Comparison of ENCODE assay signal across 12 mouse cellular contexts in genomic region chr1:131064202-131064601, GRCm38 (mm10). TPM values are rescaled to one million over a fixed set of nuclear protein-coding genes. Genes with fewer than 3 reads are reported as not detected.
A peak's percentile ranks its signal among the peaks of the same experiment; 100 is the strongest.
DNase-seq lines count a peak whose midpoint lies in the region; ATAC-seq lines count a peak whose summit lies in the region.
"Had no signal": no experiment of that assay in that cellular context is flagged by ENCODE, and none has a peak within 500 bp of the region (broad histone marks: within the 10 kb centered on the region; RNA-seq: fewer than 3 reads in every experiment).

No protein-coding gene starts in this region.

- no peaks in the 10 kb centered on the region for H3K27me3 ChIP-seq in heart, embryonic 15.5 days
- no peaks in the 10 kb centered on the region for H3K27me3 ChIP-seq in heart, embryonic 10.5 days (ENCODE audit: insufficient read depth, poor library complexity, severe bottlenecking)
- no peaks in the 10 kb centered on the region for H3K27me3 ChIP-seq in limb, embryonic 10.5 days (ENCODE audit: low read depth, poor library complexity, severe bottlenecking)
- H3K27me3 ChIP-seq: lung, embryonic 15.5 days had no signal

- H3K4me2 ChIP-seq in heart, embryonic 15.5 days, result no peak overlapping the region
- H3K4me2 ChIP-seq: lung, embryonic 15.5 days had no signal

- no peaks in the 10 kb centered on the region for H3K9me3 ChIP-seq in heart, embryonic 15.5 days (replicated peaks)
- no peaks in the 10 kb centered on the region for H3K9me3 ChIP-seq in heart, embryonic 10.5 days
- no peaks in the 10 kb centered on the region for H3K9me3 ChIP-seq in limb, embryonic 10.5 days (replicated peaks)
- H3K9me3 ChIP-seq: lung, embryonic 15.5 days had no signal

- no peak for ATAC-seq in heart, embryonic 15.5 days (replicated peaks; ENCODE audit: insufficient number of reproducible peaks, insufficient read depth, low FRiP score, low read depth)
- ATAC-seq in CD4-positive, CD25-positive, alpha-beta regulatory T cell, adult 4 months, result peak; percentile 24

- WGBS in heart, embryonic 15.5 days, result 35% methylated on average over 6 of the region's 6 CpGs
- 42% methylated on average over 6 of the region's 6 CpGs for WGBS in heart, embryonic 10.5 days
- WGBS in limb, embryonic 10.5 days, result 80% methylated on average over 6 of the region's 6 CpGs

- no peak overlapping the region for H3K9ac ChIP-seq in heart, embryonic 15.5 days
- H3K9ac ChIP-seq: lung, embryonic 15.5 days had no signal

- H3K4me1 ChIP-seq in heart, embryonic 15.5 days (replicated peaks), result peaks cover 70% of the 10 kb centered on the region
- H3K4me1 ChIP-seq in heart, embryonic 10.5 days, result peaks cover 66% of the 10 kb centered on the region
- H3K4me1 ChIP-seq in limb, embryonic 10.5 days, result peaks cover 33% of the 10 kb centered on the region

- DNase-seq in heart, embryonic 10.5 days (ENCODE audit: low spot score), result no peak
- DNase-seq in 3T3-L1 (ENCODE audit: low read depth, low spot score), result peak; percentile 27
- DNase-seq in limb, embryonic 10.5 days (ENCODE audit: low spot score), result no peak
- DNase-seq in cerebellum, adult 11 months, result no peak
- no peak for DNase-seq in layer of hippocampus, adult 9-10 months (ENCODE audit: low spot score)
- no peak for DNase-seq in lung, postnatal 10 days
- DNase-seq: heart, postnatal 4 days; thymus, postnatal 14 days had no signal

- H3K36me3 ChIP-seq in heart, embryonic 15.5 days, result no peaks in the 10 kb centered on the region
- H3K36me3 ChIP-seq in heart, embryonic 10.5 days, result peaks cover 18% of the 10 kb centered on the region
- peaks cover 14% of the 10 kb centered on the region for H3K36me3 ChIP-seq in limb, embryonic 10.5 days
- H3K36me3 ChIP-seq: lung, embryonic 15.5 days had no signal

- H3K4me3 ChIP-seq in heart, embryonic 15.5 days, result no peak overlapping the region
- no peak overlapping the region for H3K4me3 ChIP-seq in heart, embryonic 10.5 days
- H3K4me3 ChIP-seq in limb, embryonic 10.5 days, result no peak overlapping the region
- H3K4me3 ChIP-seq: lung, embryonic 15.5 days had no signal

- H3K27ac ChIP-seq in heart, embryonic 15.5 days, result peak overlapping the region; percentile 35
- H3K27ac ChIP-seq in heart, embryonic 10.5 days, result no peak overlapping the region
- peak overlapping the region; percentile 14; the same call in 1 of the 2 replicates for H3K27ac ChIP-seq in limb, embryonic 10.5 days
- H3K27ac ChIP-seq: lung, embryonic 15.5 days had no signal

RNA-seq across cellular contexts. Expression of gene Mapkapk2, which starts 33.4 kb away (rescaled TPM):
- 57.5 and 69.4 TPM in 2 replicates for polyA plus RNA-seq in heart, embryonic 15.5 days (2015; fragmentation: Nextera tagmentation; extraction: Ambion mirVana)
- polyA plus RNA-seq in heart, embryonic 10.5 days (2016; fragmentation: Nextera tagmentation; extraction: Ambion mirVana), result 59.2 and 60.3 TPM in 2 replicates
- polyA plus RNA-seq in CD4-positive, CD25-positive, alpha-beta regulatory T cell, adult 4 months (2017; shearing (Covaris generic)), result 10 to 100 TPM in 1 of 2 experiments, 1 to 10 TPM in 1; 5.6 to 10.9 TPM
- polyA plus RNA-seq in limb, embryonic 10.5 days (2016; fragmentation: Nextera tagmentation; extraction: Ambion mirVana), result 46.8 and 47.9 TPM in 2 replicates

RNA-seq across cellular contexts. Expression of gene Il10, which starts 44.6 kb away (rescaled TPM):
- 0.42 TPM in 1 of 2 replicates, not detected in the other for polyA plus RNA-seq in heart, embryonic 15.5 days (2015; fragmentation: Nextera tagmentation; extraction: Ambion mirVana)
- not detected in 2 replicates for polyA plus RNA-seq in heart, embryonic 10.5 days (2016; fragmentation: Nextera tagmentation; extraction: Ambion mirVana)
- 10 to 100 TPM in 1 of 2 experiments, 1 to 10 TPM in 1; 5.9 to 13.6 TPM for polyA plus RNA-seq in CD4-positive, CD25-positive, alpha-beta regulatory T cell, adult 4 months (2017; shearing (Covaris generic))
- polyA plus RNA-seq in limb, embryonic 10.5 days (2016; fragmentation: Nextera tagmentation; extraction: Ambion mirVana), result not detected in 2 replicates
- polyA plus RNA-seq: embryonic facial prominence, embryonic 11.5 days had no signal
